Mouse (Mus musculus): ENCODE measurements around the gene Rap1gap2. TPM values are rescaled to one million over a fixed set of nuclear protein-coding genes. Genes with fewer than 3 reads are reported as not detected.

The Rap1gap2 gene
- polyA plus RNA-seq, 1 experiment from 2014 or later: 13.1 TPM

DNA sequence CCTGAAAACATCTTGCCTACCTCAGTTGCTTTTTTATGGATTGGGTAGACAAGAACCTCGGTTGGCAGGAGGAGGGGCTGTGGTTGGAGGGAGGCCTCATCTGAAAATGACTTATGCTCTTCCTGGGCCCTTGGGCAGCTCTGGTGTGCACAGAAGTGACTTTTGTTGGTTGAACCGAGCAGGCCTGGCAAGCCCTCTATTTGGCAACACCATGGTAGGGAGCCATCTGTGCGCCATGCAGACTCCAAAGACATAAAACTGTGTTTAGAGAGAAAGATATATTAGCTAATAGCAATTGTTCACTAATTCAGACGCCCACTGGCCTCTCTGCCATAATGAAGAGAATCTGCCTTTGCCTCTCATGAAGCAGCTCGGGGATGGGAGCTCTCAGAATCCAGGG lies 94.6 kb downstream of the Rap1gap2 start:
- WGBS: 36% methylated on average over 5 of the region's 5 CpGs
- Histone ChIP-seq H3K9me3 (replicated peaks) (no peaks in the 10 kb centered on the region), H3K36me3 (no peaks in the 10 kb centered on the region), H3K4me3 (replicated peaks) (no peak overlapping the region), H3K27me3 (replicated peaks) (peaks cover 3% of the 10 kb centered on the region; the same call in 1 of the 2 replicates), H3K4me1 (peaks cover 17% of the 10 kb centered on the region), H3K9ac (replicated peaks) (no peak overlapping the region), H3K4me2 (no peak overlapping the region), H3K27ac (replicated peaks) (no peak overlapping the region)
- ATAC-seq (ENCODE audit: low FRiP score): no peak

DNA sequence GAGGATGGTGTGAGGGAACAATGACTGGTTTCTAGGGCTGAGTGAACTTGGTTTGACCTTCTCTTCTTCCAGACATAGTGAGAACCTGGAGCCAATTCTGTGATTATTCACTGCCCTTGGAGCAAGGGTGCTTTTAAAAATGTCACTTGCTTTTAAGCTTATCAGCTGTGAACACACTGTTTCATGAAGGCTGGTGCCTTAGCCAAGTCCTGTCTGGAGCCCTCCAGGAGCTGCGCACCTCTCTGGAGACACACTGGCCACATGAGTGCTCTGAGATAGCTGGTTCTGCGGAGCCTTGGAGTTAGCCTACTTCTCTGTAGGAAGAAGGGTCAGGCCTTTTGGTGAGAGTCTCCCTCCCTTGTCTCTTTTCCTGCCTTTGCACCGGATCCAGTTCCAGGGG lies 95.7 kb downstream of the Rap1gap2 start:
- H3K4me2 ChIP-seq: no peak overlapping the region
- H3K9ac ChIP-seq (replicated peaks): no peak overlapping the region
- H3K4me3 ChIP-seq (replicated peaks): no peak overlapping the region
- 89% methylated on average over 3 of the region's 3 CpGs for WGBS
- H3K36me3 ChIP-seq: no peaks in the 10 kb centered on the region
- no peak for ATAC-seq (ENCODE audit: low FRiP score)
- no peak overlapping the region for H3K27ac ChIP-seq (replicated peaks)
- H3K27me3 ChIP-seq (replicated peaks): no peaks in the 10 kb centered on the region
- H3K4me1 ChIP-seq: 0 out of 2 replicates have a peak, but pooled peaks cover 13% of the 10 kb centered on the region
- H3K9me3 ChIP-seq (replicated peaks): no peaks in the 10 kb centered on the region

DNA sequence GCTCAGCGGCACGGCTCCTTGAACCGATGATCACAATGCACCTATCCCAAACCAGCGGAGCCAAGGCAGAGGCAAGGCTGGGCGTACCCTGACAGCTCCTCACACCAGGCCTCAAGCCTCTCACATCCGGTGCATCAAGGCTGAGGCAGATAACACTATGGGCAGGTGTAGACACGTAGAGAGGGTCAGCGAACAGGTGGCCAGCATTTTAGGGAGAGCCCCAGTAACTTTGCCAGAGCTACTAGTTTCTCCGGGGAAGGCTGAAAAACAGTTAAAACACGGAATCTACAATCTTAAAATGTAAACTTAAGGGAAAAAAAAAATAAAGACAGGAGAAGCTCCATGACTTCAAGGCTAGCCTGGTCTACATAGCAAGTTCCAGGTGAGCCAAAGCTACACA lies 98.1 kb downstream of the Rap1gap2 start:
- no peaks in the 10 kb centered on the region for H3K27me3 ChIP-seq (replicated peaks)
- no peak overlapping the region for H3K4me3 ChIP-seq (replicated peaks)
- H3K27ac ChIP-seq (replicated peaks): no peak overlapping the region
- 90% methylated on average over 10 of the region's 10 CpGs for WGBS
- H3K9ac ChIP-seq (replicated peaks): no peak overlapping the region
- no peaks in the 10 kb centered on the region for H3K36me3 ChIP-seq
- no peaks in the 10 kb centered on the region for H3K9me3 ChIP-seq (replicated peaks)
- no peak for ATAC-seq (ENCODE audit: low FRiP score)
- H3K4me2 ChIP-seq: no peak overlapping the region
- H3K4me1 ChIP-seq: 0 out of 2 replicates have a peak, but pooled peaks cover 5% of the 10 kb centered on the region

DNA sequence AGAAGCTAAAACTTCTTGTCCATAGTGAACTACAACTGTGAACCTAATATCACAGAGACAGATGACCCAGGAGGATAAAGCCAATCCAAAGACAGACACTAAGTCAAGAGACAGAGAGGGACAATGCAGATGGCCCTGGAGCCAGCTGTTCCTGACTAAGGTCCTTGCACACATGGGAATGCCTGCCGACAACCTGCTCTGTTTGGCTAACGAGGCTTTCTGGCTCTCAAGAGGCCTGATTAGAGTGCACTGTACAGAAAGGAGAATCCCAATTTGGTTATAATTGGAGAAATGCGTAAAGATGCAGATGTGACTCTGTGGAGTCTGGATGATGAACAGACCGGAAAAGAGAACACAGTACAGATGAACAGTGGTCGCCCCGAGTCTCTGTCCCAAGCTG lies 104.4 kb downstream of the Rap1gap2 start:
- H3K9ac ChIP-seq (replicated peaks): no peak overlapping the region
- no peak for ATAC-seq (ENCODE audit: low FRiP score)
- no peak overlapping the region for H3K4me3 ChIP-seq (replicated peaks)
- no peaks in the 10 kb centered on the region for H3K9me3 ChIP-seq (replicated peaks)
- 0 out of 2 replicates have a peak, but pooled peaks cover 3% of the 10 kb centered on the region for H3K4me1 ChIP-seq
- no peak overlapping the region for H3K27ac ChIP-seq (replicated peaks)
- no peaks in the 10 kb centered on the region for H3K36me3 ChIP-seq
- WGBS: 55% methylated on average over 6 of the region's 6 CpGs
- H3K4me2 ChIP-seq: no peak overlapping the region
- no peaks in the 10 kb centered on the region for H3K27me3 ChIP-seq (replicated peaks)

DNA sequence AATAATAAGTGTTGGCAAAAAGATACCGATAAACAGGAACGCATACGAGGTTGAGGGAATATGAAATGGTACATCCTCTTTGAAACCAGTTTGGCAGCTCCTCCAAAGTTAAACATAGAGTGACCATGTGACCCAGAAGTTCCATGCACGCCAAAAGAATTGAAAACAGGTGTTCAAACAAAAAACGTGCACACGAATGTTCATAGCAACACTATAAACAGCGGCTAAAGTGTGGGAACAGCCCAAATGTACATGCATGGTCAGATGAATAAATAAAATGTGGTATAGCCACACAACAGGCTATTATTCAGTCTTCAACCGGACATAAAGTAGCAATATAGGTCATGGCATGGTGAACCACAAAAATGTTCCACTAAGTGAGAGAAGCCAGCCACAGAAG lies 108.2 kb downstream of the Rap1gap2 start:
- Histone ChIP-seq H3K9me3 (replicated peaks) (no peaks in the 10 kb centered on the region), H3K4me2 (no peak overlapping the region), H3K36me3 (no peaks in the 10 kb centered on the region), H3K27ac (replicated peaks) (no peak overlapping the region), H3K9ac (replicated peaks) (no peak overlapping the region), H3K27me3 (replicated peaks) (no peaks in the 10 kb centered on the region), H3K4me3 (replicated peaks) (no peak overlapping the region), H3K4me1 (peaks cover 13% of the 10 kb centered on the region)
- ATAC-seq (ENCODE audit: low FRiP score): no peak
- WGBS: 92% methylated on average over 8 of the region's 8 CpGs

DNA sequence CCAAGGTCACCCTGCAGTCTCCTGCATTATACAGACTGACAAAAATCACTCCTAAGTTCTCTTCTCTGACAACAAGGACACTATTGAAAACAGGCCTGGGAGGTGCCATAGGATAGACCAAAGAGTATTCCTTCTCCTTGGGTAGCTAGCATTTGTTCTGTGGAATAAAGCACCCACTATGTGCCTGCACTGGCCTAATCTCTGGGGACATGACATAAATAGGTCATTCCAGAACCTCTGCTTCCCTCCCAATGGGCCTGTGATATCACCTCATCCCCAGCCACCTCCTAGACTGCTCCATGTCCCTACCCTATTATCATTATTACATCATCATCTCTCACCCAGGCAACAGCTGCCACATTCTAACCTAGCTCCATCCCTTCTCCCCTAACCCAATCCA lies 108.7 kb downstream of the Rap1gap2 start:
- Histone ChIP-seq H3K36me3 (no peaks in the 10 kb centered on the region), H3K27me3 (replicated peaks) (no peaks in the 10 kb centered on the region), H3K4me3 (replicated peaks) (no peak overlapping the region), H3K27ac (replicated peaks) (no peak overlapping the region), H3K9me3 (replicated peaks) (no peaks in the 10 kb centered on the region), H3K4me2 (no peak overlapping the region), H3K9ac (replicated peaks) (no peak overlapping the region), H3K4me1 (peaks cover 13% of the 10 kb centered on the region)
- no peak for ATAC-seq (ENCODE audit: low FRiP score)

DNA sequence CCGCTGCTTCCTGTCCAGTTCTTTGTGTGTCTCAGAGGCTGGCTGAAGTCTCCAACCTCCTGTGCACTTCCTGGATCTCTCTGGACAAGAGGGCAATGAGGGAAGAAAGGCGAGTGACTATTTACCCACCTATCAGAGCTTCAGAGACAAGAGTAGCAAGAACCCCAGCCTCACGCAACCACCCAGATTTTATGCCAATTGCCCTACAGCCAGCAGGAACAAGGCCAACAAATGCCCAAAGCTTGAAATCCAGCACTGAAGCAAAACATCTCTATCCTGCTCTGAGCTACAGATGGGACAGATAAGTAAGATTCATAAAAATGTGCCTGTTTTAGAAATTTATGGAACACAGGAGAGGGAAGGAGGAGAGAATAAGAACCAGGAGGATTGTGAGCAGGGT lies 109.7 kb downstream of the Rap1gap2 start:
- Histone ChIP-seq H3K4me2 (no peak overlapping the region), H3K9ac (replicated peaks) (no peak overlapping the region), H3K27ac (replicated peaks) (no peak overlapping the region), H3K36me3 (no peaks in the 10 kb centered on the region), H3K4me3 (replicated peaks) (no peak overlapping the region), H3K9me3 (replicated peaks) (no peaks in the 10 kb centered on the region), H3K27me3 (replicated peaks) (no peaks in the 10 kb centered on the region), H3K4me1 (peaks cover 10% of the 10 kb centered on the region)
- ATAC-seq (ENCODE audit: low FRiP score): no peak
- WGBS: 81% methylated on average over 3 of the region's 3 CpGs

DNA sequence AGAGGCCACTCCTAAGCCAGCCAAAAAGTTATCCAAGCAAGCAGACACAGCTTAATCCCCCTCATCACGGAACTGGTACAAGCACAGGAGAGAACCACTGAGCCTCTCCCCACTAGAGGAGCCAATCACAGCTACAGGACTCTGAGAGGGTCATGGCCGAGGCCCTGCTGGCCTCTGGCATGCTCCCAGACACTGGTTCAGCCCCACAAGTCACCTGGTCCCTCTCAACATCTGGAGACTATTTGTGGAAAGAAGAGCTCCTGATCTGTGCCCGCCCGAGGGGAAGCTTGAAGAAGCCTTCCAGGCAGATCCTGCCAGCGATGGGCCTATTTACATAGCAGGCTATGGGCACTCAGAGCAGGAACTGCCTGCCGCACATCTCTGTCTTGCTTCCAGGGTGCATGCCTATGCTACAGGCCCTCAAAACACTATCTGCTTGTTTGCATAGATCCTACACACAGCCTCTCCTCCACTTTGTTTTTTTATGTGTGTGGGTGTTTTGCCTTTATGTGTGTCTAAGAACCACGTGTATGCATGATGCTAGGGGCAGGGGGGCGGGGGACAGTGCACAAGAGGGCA lies 111.1 kb downstream of the Rap1gap2 start:
- Histone ChIP-seq H3K4me3 (replicated peaks) (no peak overlapping the region), H3K9me3 (replicated peaks) (no peaks in the 10 kb centered on the region), H3K9ac (replicated peaks) (no peak overlapping the region), H3K27ac (replicated peaks) (no peak overlapping the region), H3K4me2 (no peak overlapping the region), H3K4me1 (peaks cover 10% of the 10 kb centered on the region), H3K36me3 (no peaks in the 10 kb centered on the region), H3K27me3 (replicated peaks) (no peaks in the 10 kb centered on the region)
- WGBS: 64% methylated on average over 8 of the region's 8 CpGs
- no peak for ATAC-seq (ENCODE audit: low FRiP score)

DNA sequence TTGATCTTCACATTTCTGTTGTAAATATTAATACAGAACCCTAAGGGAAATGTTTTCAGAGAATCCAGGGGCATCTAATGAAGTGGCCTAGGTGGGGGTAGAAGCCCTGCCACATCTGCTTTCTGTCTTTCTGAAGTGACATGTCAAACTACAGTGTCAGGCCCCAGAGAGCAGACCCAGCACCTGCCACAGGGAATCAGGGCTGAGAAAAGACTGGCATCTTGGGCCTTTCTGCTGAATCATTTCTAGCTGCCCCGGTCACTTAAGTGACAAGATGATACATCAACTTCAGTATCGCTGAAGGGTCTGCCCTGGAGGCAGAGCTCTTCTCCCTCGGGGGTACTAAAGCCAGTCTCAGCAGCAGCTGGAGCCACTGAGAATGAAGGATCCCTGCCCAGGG lies 111.7 kb downstream of the Rap1gap2 start:
- Histone ChIP-seq H3K9ac (replicated peaks) (no peak overlapping the region), H3K27ac (replicated peaks) (no peak overlapping the region)
- no peak for ATAC-seq (ENCODE audit: low FRiP score)

DNA sequence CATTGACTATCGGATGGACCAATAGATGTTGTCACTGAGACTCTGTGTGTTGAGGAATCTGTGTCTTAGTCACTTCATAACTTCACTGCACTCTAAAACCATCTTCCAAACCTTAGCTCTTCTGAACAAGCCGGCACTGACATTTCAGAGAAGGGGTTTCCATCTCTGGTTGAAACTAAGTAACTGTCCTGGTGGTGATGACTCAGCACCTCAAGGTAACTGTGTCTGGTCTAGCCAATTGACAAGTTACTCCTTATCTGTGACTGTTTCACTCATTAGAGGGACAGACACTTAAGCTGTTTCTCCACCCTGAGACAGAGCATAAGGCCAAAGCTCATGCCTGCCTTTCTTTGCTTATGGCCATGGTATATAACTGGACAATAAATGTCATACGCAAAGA lies 114.1 kb downstream of the Rap1gap2 start:
- no peak for ATAC-seq (ENCODE audit: low FRiP score)
- 96% methylated on average over 3 of the region's 3 CpGs for WGBS
- H3K36me3 ChIP-seq: no peaks in the 10 kb centered on the region

More for the DNA sequence above, 111.7 kb downstream of the Rap1gap2 start:
- no peak overlapping the region for H3K4me2 ChIP-seq
- H3K4me1 ChIP-seq: peaks cover 10% of the 10 kb centered on the region
- no peaks in the 10 kb centered on the region for H3K36me3 ChIP-seq
- H3K4me3 ChIP-seq (replicated peaks): no peak overlapping the region
- H3K9me3 ChIP-seq (replicated peaks): no peaks in the 10 kb centered on the region
- no peaks in the 10 kb centered on the region for H3K27me3 ChIP-seq (replicated peaks)
- whole genome bisulfite sequencing: 40% methylated on average over 3 of the region's 3 CpGs

DNA sequence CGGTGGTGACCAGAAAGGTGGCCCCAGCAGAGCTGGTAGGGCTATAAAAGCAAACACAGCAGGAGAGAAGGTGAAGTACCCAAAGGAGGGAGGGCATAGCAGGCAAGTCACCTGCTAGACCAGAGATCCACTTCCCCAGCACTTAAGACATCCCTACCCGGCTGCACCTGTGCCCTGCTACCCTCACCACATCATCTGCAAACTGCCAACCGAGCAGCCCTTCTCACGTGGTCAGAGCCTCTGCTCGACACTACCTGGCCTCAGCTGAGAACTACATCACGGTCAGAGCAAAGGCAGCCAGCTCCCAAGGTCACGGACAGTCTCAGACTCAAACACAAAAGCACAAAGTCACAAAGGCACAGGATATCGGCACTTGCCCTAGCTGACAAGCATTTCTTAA lies 116.8 kb downstream of the Rap1gap2 start:
- Histone ChIP-seq H3K27me3 (replicated peaks) (no peaks in the 10 kb centered on the region), H3K4me1 (no peaks in the 10 kb centered on the region), H3K9me3 (replicated peaks) (no peaks in the 10 kb centered on the region), H3K4me2 (no peak overlapping the region), H3K9ac (replicated peaks) (no peak overlapping the region), H3K36me3 (no peaks in the 10 kb centered on the region), H3K4me3 (replicated peaks) (no peak overlapping the region), H3K27ac (replicated peaks) (no peak overlapping the region)
- no peak for ATAC-seq (ENCODE audit: low FRiP score)
- 75% methylated on average over 8 of the region's 8 CpGs for whole genome bisulfite sequencing

More for the DNA sequence above, 114.1 kb downstream of the Rap1gap2 start:
- Histone ChIP-seq H3K4me2 (no peak overlapping the region), H3K9me3 (replicated peaks) (no peaks in the 10 kb centered on the region), H3K4me1 (peaks cover 10% of the 10 kb centered on the region), H3K27ac (replicated peaks) (no peak overlapping the region), H3K27me3 (replicated peaks) (no peaks in the 10 kb centered on the region), H3K4me3 (replicated peaks) (no peak overlapping the region), H3K9ac (replicated peaks) (no peak overlapping the region)

DNA sequence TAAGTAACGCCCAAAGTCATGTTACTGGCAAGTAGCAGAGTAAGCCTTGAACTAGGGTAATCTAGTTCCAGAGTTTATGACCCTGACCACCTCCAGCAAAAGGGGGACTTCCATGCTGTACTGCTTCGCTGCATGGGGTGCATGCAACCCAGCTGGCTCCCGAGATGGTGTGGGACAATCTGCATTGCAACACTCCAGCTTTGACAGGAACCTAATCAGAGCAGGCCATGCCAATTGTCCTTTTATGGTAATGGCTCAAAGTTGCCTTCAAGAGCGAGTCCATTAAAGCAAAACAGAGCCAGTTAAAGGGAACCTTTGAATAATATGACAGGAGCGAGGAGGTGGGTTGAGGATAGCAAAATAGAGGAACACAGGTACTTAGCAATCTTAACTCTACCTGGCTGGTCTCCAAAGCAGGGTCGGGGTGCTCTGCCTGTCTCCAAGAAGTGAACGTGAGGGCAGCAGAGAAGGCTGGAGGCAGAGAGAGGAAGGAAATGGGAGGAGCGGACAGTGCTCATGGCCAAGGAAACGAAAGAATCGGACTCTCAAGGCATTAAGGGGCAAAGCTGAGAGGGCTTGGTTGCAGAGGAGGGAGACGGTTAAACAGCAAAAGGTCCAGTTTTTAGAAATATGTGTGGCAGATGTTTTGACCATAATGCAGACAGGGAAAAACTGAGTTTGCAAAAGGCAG lies 117.4 kb downstream of the Rap1gap2 start:
- no peak overlapping the region for H3K4me2 ChIP-seq
- no peak overlapping the region for H3K27ac ChIP-seq (replicated peaks)
- no peak for ATAC-seq (ENCODE audit: low FRiP score)
- H3K27me3 ChIP-seq (replicated peaks): no peaks in the 10 kb centered on the region
- no peak overlapping the region for H3K9ac ChIP-seq (replicated peaks)
- no peak overlapping the region for H3K4me3 ChIP-seq (replicated peaks)
- 78% methylated on average over 11 of the region's 11 CpGs for WGBS
- no peaks in the 10 kb centered on the region for H3K36me3 ChIP-seq
- no peaks in the 10 kb centered on the region for H3K9me3 ChIP-seq (replicated peaks)
- 0 out of 2 replicates have a peak, but pooled peaks cover 2% of the 10 kb centered on the region for H3K4me1 ChIP-seq

Data from neural tube, embryonic 15.5 days (tissue).